Comparison of ENCODE assay signal across 8 mouse cellular contexts in genomic region chr8:90869071-90869919, GRCm38 (mm10). TPM values are rescaled to one million over a fixed set of nuclear protein-coding genes. Genes with fewer than 3 reads are reported as not detected.
DNase-seq lines count a peak whose midpoint lies in the region; ATAC-seq and TF ChIP-seq lines count a peak whose summit lies in the region.

No protein-coding gene starts in this region.

- peak overlapping the region; percentile 37 for H3K4me2 ChIP-seq in heart, embryonic 13.5 days
- H3K4me2 ChIP-seq in kidney, postnatal 0 days (ENCODE audit: low read length), result peak overlapping the region; percentile 32
- peak overlapping the region; percentile 37 for H3K4me2 ChIP-seq in midbrain, embryonic 15.5 days

- H3K4me3 ChIP-seq in heart, embryonic 10.5 days, result no peak overlapping the region
- no peak overlapping the region for H3K4me3 ChIP-seq in heart, embryonic 13.5 days
- H3K4me3 ChIP-seq in kidney, postnatal 0 days (replicated peaks; ENCODE audit: low read depth, low read length), result no peak overlapping the region
- H3K4me3 ChIP-seq in midbrain, embryonic 15.5 days, result no peak overlapping the region
- no peak overlapping the region for H3K4me3 ChIP-seq in testis, adult 2 months (ENCODE audit: control insufficient read depth, low read depth, low read length)

- no peak overlapping the region for H3K27ac ChIP-seq in heart, embryonic 10.5 days
- peak overlapping the region; percentile 78 for H3K27ac ChIP-seq in heart, embryonic 13.5 days (replicated peaks)
- H3K27ac ChIP-seq in kidney, postnatal 0 days, result peak overlapping the region; percentile 75
- H3K27ac ChIP-seq in midbrain, embryonic 15.5 days, result peak overlapping the region; percentile 79
- peak overlapping the region; percentile 64 for H3K27ac ChIP-seq in testis, adult 2 months (ENCODE audit: control insufficient read depth, insufficient read depth, low read depth, low read length)

- H3K27me3 ChIP-seq in heart, embryonic 10.5 days (ENCODE audit: insufficient read depth, poor library complexity, severe bottlenecking), result peaks cover 11% of the 10 kb centered on the region
- H3K27me3 ChIP-seq in heart, embryonic 13.5 days (replicated peaks), result no peaks in the 10 kb centered on the region; the same call in 1 of the 2 replicates
- H3K27me3 ChIP-seq in kidney, postnatal 0 days (ENCODE audit: insufficient read depth, low read length), result no peaks in the 10 kb centered on the region
- no peaks in the 10 kb centered on the region for H3K27me3 ChIP-seq in midbrain, embryonic 15.5 days (replicated peaks)
- H3K27me3 ChIP-seq in testis, adult 2 months (ENCODE audit: control insufficient read depth, insufficient read depth, low read length), result no peaks in the 10 kb centered on the region

- peaks cover 22% of the 10 kb centered on the region for H3K4me1 ChIP-seq in heart, embryonic 10.5 days
- peaks cover 43% of the 10 kb centered on the region for H3K4me1 ChIP-seq in heart, embryonic 13.5 days
- peaks cover 17% of the 10 kb centered on the region; the same call in 1 of the 2 replicates for H3K4me1 ChIP-seq in kidney, postnatal 0 days (replicated peaks; ENCODE audit: insufficient read depth, low read length)
- H3K4me1 ChIP-seq in midbrain, embryonic 15.5 days, result peaks cover 29% of the 10 kb centered on the region
- peaks cover 7% of the 10 kb centered on the region for H3K4me1 ChIP-seq in testis, adult 2 months (ENCODE audit: control insufficient read depth, insufficient read depth, low read length)

- peak; percentile 58 for ATAC-seq in heart, embryonic 13.5 days (ENCODE audit: extremely low read depth, insufficient number of reproducible peaks, low FRiP score, low TSS enrichment)
- peak; percentile 73 for ATAC-seq in kidney, postnatal 0 days (replicated peaks; ENCODE audit: low FRiP score, low read depth)
- peak; percentile 48 for ATAC-seq in midbrain, embryonic 15.5 days (replicated peaks)

- 39% methylated on average over 18 of the region's 18 CpGs for WGBS in heart, embryonic 10.5 days
- WGBS in heart, embryonic 13.5 days, result 33% methylated on average over 18 of the region's 18 CpGs
- 34% methylated on average over 18 of the region's 18 CpGs for WGBS in kidney, postnatal 0 days
- 37% methylated on average over 18 of the region's 18 CpGs for WGBS in midbrain, embryonic 15.5 days

- TF ChIP-seq CTCF in kidney, postnatal 0 days (IDR thresholded peaks at IDR 0.05; ENCODE audit: low read depth), result no peak
- no peak for TF ChIP-seq CTCF in testis, adult 2 months (IDR thresholded peaks at IDR 0.05; ENCODE audit: control insufficient read depth, insufficient read depth, insufficient replicate concordance, low read depth, low read length)

- TF ChIP-seq POLR2A in testis, adult 2 months (IDR thresholded peaks at IDR 0.05; ENCODE audit: control insufficient read depth, low read depth, low read length), result no peak

- no peak overlapping the region for H3K9ac ChIP-seq in heart, embryonic 13.5 days
- no peak overlapping the region for H3K9ac ChIP-seq in kidney, postnatal 0 days (ENCODE audit: low read depth, low read length)
- H3K9ac ChIP-seq in midbrain, embryonic 15.5 days, result no peak overlapping the region

- no peaks in the 10 kb centered on the region for H3K36me3 ChIP-seq in heart, embryonic 10.5 days
- H3K36me3 ChIP-seq in heart, embryonic 13.5 days, result no peaks in the 10 kb centered on the region
- H3K36me3 ChIP-seq in kidney, postnatal 0 days (ENCODE audit: insufficient read depth, low read length), result no peaks in the 10 kb centered on the region
- no peaks in the 10 kb centered on the region for H3K36me3 ChIP-seq in midbrain, embryonic 15.5 days (replicated peaks)
- H3K36me3 ChIP-seq in testis, adult 2 months (ENCODE audit: control insufficient read depth, insufficient read depth, low read length), result no peaks in the 10 kb centered on the region

- H3K9me3 ChIP-seq in heart, embryonic 10.5 days, result no peaks in the 10 kb centered on the region
- H3K9me3 ChIP-seq in heart, embryonic 13.5 days, result no peaks in the 10 kb centered on the region
- H3K9me3 ChIP-seq in kidney, postnatal 0 days (replicated peaks; ENCODE audit: low read length), result no peaks in the 10 kb centered on the region
- H3K9me3 ChIP-seq in midbrain, embryonic 15.5 days, result no peaks in the 10 kb centered on the region

- peak; percentile 100 for DNase-seq in heart, adult 11 months
- DNase-seq in heart, embryonic 10.5 days (ENCODE audit: low spot score), result no peak
- DNase-seq in fat pad, adult 2 months (ENCODE audit: extremely low read depth, low read depth, low spot score), result peak; percentile 88
- peak; percentile 87 for DNase-seq in kidney, postnatal 0 days (ENCODE audit: low spot score)
- peak; percentile 30 for DNase-seq in liver

RNA-seq across cellular contexts. Expression of gene Chd9, which starts 41.1 kb away (rescaled TPM):
- 31.5 and 36.8 TPM in 2 replicates for polyA plus RNA-seq in heart, embryonic 10.5 days (2016; fragmentation: Nextera tagmentation; extraction: Ambion mirVana)
- 42.3 and 45.0 TPM in 2 replicates for polyA plus RNA-seq in heart, embryonic 13.5 days (2015; fragmentation: Nextera tagmentation; extraction: Ambion mirVana)
- 116 and 117 TPM in 2 replicates for polyA plus RNA-seq in kidney, postnatal 0 days (2015; fragmentation: Nextera tagmentation; extraction: Ambion mirVana)
- 79.5 and 81.7 TPM in 2 replicates for polyA plus RNA-seq in midbrain, embryonic 15.5 days (2015; fragmentation: Nextera tagmentation; extraction: Ambion mirVana)
- polyA plus RNA-seq in testis, adult 2 months (2012; rRNA removed), result 14.3 and 71.9 TPM in 2 replicates

RNA-seq across cellular contexts. Expression of gene Gm19935, which starts 52.1 kb away (rescaled TPM):
- polyA plus RNA-seq in heart, embryonic 10.5 days (2016; fragmentation: Nextera tagmentation; extraction: Ambion mirVana), result not detected in 2 replicates
- not detected in 2 replicates for polyA plus RNA-seq in heart, embryonic 13.5 days (2015; fragmentation: Nextera tagmentation; extraction: Ambion mirVana)
- polyA plus RNA-seq in kidney, postnatal 0 days (2015; fragmentation: Nextera tagmentation; extraction: Ambion mirVana), result 0.12 TPM in 1 of 2 replicates, not detected in the other
- polyA plus RNA-seq in midbrain, embryonic 15.5 days (2015; fragmentation: Nextera tagmentation; extraction: Ambion mirVana), result 0.23 and 0.65 TPM in 2 replicates
- polyA plus RNA-seq in testis, adult 2 months (2012; rRNA removed), result 28.6 and 29.6 TPM in 2 replicates

Comparison
In these comparisons a context has a peak if more than half of its experiments do, and no peak if none do; other contexts are left out.
1. RNA of gene Gm19935, which starts 52.1 kb away (polyA plus RNA-seq): 28.6 to 29.6 TPM in testis, adult 2 months; 0.23 to 0.65 TPM in midbrain, embryonic 15.5 days, 0.12 TPM in kidney, postnatal 0 days, not detected in heart, embryonic 13.5 days and not detected in heart, embryonic 10.5 days; every median in the first group is over 10 times any median in the second.
2. Peak in every context shown above with its lines, with median percentiles within 50 percentile points of each other: ATAC-seq and H3K4me2 ChIP-seq.